Mouse (Mus musculus): ENCODE measurements around the gene Pdgfa. TPM values are rescaled to one million over a fixed set of nuclear protein-coding genes. Genes with fewer than 3 reads are reported as not detected.

The Pdgfa gene
- 0.25 TPM in 1 of 2 replicates, not detected in the other for total RNA-seq (2017)

DNA sequence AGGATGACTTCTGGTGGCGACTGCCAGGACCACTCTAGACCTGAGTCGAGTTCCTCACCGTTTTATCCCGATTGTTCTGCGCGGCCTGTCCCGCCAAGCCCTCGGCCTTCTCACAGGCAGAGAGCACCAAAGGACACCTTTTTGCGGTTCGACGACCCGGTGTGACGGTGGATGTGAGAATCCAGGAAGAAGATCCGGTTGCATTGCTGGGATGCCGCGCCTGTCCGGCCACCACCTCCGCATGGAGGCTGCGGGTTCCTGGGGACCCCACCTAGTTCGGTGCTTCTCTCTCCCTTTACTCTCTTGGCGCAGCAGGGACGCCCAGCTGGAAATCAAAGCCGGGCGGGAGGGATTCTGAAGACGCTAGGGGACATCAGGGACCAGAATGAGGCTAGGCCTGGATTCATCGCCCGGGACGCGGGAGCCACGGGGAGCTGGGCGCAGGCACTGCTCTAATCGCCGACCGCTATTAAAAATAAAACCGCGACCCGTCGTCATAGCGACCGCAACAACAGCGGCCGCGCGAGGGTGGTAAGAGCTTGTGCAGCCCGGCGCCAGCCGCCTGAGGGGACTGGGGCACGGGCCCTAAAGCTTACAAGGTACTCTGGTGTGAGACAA lies at the start of gene Pdgfa:
Pdgfa (minus strand) TSS at position 200 of the 618 bp plus-strand sequence.
- ATAC-seq (ENCODE audit: extremely low read depth, insufficient number of reproducible peaks, low FRiP score, poor library complexity, severe bottlenecking) = no peak

DNA sequence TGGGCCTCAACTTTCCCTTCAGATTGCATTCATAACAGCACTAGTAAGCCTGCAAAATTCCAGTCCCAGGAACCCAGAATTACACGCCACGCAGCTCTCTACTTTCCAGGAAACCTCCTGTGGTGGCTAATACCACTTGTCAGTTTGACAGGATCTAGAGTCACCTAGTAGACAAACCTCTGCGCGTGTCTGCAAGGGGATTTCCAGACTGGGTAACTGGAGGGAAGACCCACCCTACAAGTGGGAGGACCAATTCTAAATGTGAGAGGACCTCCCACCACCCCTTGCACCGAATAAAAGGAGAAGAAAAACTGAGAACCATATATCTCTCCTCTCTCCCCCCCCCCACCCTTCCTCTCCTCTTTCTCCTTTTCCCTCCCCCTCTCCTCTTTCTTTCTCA lies 49.5 kb upstream of the Pdgfa start:
- ATAC-seq (ENCODE audit: extremely low read depth, insufficient number of reproducible peaks, low FRiP score, poor library complexity, severe bottlenecking) = no peak

DNA sequence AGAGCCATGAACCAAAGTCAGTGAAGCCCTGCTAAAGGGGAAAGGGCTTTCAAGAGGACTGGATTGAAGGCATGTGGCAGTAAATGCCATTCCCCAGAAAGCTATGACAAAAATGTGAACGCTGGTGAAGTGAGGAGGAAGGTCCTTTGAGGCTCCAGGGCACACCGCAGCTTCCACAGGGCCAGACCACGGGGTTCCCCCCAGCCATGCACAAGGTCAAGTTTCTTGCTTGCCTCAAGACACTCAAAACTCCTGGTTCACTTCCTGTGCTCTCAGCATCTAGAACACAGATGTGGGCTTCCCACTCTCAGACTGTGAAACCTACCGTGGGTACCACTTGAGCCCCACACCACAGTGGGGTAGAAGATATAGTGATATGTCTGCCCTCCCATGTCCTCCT lies 46.4 kb upstream of the Pdgfa start:
- no peak for ATAC-seq (ENCODE audit: extremely low read depth, insufficient number of reproducible peaks, low FRiP score, poor library complexity, severe bottlenecking)

DNA sequence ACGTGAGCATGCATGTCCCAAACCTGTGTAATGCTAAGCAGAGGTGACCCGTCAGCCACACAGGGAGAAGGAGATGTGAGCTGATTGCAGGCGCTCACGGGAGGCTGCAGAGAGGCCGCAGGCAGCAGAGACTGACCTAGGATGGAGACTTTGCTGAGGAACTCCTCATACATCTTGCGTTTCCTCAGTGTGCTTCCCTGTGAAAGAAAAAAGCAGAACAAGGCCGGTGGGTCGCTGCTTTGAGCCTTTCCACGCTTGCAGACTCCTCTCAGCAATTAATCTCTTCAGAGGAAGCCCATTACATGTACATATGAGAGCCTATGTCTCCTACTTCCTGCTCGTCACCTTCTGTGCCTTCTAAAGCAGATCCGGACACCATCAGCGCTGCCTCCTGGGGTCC lies 45.1 kb upstream of the Pdgfa start:
- ATAC-seq (ENCODE audit: extremely low read depth, insufficient number of reproducible peaks, low FRiP score, poor library complexity, severe bottlenecking) = no peak

DNA sequence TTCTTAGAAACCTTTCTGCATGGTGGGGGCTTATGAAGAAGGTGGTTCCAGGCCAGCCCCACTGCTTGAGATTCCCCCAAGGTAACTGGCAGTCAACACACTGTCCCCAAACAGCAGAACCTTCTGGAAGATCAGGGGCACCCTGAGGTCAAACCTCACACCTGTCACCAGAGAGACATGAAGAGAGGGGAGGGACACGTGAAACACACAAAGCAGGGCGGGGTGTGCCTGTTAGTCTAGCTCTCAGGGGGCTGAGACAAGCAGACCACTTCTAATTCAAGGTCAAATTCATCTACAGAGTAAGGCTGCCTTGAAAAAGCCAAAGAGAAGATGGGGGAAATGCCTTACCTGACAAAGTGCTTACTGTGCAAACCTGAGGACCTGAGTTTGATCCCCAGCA lies 38.0 kb upstream of the Pdgfa start:
- ATAC-seq (ENCODE audit: extremely low read depth, insufficient number of reproducible peaks, low FRiP score, poor library complexity, severe bottlenecking) = no peak

DNA sequence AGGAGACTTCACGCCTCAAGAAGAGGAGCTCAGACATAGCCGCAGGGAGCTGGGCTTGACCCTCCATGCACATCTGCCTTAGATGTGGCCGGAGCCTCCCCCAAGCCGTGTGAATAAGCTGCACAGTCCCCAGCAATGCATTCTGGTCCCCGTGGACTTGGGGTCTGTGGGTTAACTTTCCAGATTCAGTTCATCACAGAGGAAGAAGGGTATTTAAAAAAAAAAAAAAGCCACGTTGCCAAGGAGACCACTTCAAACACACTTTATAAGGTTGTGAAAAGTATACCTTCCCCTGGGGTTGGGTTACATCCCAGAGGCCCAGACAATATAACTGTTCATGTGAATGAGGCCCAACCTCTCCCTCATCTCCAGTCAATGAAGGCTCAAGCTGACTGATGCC lies 37.6 kb upstream of the Pdgfa start:
- ATAC-seq (ENCODE audit: extremely low read depth, insufficient number of reproducible peaks, low FRiP score, poor library complexity, severe bottlenecking) = no peak

DNA sequence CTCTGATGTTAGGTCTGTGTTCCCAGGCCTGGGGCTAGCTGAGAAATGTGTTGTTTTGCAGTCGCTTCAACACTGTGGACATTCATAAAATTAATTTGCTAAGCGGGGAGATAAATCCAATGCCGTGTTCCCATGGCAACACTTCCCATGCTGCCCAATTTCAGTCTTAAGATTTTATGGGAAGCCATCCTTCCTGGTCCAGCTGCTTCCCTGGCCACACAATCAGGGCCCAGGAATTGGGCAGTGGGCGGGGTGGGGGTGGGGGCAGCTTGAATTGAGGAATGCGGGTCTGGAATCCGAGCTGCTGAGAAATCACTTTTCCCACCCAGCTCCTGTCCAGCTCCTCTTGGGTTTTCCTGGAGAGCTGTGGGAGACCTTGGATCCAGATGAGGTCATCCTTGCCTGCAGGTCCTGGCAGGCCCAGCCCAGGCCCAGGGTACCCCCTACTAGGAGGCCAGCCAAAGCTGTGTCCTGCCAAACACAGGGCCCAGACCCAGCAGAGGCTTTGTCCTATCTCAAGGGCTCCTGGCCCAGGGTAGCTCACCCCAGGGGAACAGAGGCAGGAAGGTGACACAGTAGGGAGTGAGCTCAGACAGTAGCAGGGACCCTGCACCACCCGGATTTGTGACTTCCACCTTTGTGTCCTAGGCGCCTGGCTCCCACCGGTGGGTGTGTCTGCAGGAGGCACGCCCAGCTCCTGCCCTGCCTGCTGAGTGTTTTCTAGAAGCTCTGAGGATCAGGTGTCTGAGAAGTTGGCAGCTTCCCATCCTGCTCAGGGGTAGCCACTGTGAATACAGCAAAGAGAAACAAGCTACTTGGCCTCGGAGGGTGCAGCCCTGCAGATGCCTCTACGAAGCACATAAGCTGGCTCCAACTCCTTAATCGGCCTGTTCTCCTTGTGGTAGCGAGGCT lies 36.5 kb upstream of the Pdgfa start:
- ATAC-seq (ENCODE audit: extremely low read depth, insufficient number of reproducible peaks, low FRiP score, poor library complexity, severe bottlenecking) = no peak

DNA sequence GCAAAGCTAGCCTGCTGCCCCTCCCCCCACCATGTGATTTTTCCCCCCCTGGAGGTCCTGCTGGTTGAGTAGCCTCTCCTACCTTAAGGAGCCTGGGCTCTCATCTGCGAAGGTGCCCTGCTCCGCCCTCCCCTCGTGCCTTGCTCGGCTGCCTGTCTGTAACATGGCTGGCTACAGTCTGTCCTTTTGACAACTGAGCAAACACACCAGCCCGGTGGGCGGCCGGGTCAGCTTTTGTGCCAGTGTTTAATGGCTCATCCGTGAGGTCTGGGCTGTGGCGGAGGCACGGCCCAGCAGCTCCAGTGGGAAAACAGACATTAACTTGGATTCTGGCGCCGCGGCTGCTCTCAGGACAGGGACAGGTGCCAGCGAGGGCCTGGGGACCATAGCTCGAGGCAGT lies 30.4 kb upstream of the Pdgfa start:
- ATAC-seq (ENCODE audit: extremely low read depth, insufficient number of reproducible peaks, low FRiP score, poor library complexity, severe bottlenecking) = no peak

DNA sequence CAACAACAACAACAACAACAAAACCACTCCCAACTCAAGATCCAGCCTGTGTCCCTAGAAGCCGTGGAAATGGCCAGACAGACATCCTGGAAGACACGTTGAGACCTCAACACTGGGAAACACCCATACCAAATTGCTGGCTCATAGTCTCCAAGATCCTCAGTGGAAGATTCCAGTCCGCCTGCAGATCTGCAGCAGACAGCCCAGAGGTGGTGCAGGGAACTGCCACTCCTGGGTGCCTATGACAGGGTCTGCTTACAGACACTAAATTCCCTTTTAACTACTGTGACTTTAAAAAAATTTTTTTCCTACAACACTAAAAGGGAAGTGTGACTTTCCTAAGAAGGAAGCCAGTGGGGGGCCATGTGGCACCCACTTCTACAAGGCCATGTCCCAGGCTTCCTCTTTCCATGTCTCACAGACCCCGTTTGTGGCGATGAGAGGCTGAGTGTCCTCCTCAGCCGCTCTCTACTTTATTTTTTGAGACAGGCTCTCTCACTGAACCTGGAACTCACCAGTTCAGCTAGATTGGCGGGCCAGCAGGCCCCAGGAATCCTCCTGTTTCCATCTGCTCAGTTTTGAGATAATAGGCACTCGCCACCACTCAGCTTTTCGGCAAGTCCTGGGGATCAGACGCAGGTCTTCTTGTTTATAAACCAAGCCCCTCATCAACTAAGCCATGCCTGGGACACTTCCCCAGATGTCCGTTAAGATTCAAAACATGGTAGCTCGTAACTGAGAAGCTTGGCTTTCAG lies 27.4 kb upstream of the Pdgfa start:
- ATAC-seq (ENCODE audit: extremely low read depth, insufficient number of reproducible peaks, low FRiP score, poor library complexity, severe bottlenecking) = no peak

DNA sequence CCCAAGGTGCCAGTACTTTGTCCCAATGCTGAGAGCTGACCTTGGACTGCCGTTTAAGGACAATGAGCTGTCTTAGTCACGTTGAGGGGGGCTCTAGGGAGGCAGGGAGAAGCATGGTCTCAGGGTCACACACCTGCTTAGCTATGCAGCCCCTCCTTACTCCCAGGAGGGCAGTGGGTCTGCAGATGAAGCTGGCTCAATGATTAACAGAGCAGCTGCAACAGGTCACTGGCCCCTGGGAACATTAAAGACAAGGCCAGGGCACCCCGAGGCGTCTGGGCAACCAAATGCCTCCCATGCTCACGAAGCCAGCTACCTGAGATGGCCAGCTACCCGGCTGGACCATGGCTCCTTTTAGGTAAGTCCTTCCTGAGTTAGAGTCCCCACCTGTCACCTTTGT lies 23.4 kb upstream of the Pdgfa start:
- no peak for ATAC-seq (ENCODE audit: extremely low read depth, insufficient number of reproducible peaks, low FRiP score, poor library complexity, severe bottlenecking)

DNA sequence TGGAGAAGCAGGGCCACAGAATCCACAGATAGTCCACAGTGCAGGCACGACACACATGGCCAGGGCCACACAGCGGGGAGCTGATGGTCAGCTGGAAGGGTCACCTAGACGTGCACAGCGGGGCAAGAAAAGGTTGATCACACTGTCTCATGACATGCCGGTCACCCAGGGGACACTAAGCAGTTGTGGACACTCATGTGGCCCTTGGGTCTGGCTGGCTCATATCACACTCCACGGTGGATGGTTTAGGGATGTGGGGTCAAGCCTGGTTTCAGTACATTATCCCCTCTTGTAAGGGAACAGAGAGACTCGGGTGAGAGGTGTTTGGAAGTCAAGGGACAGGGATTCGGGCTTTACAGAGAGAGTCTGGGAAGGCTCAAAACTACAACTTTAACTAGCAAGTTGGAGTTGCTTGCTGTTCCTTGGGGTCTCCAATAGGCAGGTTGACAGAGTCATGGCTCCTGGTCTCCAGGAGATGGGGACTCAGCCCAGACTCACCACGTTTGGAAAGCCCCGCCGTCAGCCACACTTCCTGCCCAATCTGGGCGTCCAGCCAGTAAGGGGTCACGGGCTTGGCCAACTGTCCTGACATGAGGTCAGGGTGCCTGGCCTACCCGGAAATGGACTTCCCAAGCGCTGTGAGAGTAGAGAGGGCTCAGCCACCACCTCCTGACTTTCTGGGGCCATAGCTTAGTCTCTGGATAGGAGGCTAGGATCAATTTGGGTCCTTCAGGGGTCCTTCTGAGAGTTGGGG lies 20.4 kb upstream of the Pdgfa start:
- ATAC-seq (ENCODE audit: extremely low read depth, insufficient number of reproducible peaks, low FRiP score, poor library complexity, severe bottlenecking) = no peak

DNA sequence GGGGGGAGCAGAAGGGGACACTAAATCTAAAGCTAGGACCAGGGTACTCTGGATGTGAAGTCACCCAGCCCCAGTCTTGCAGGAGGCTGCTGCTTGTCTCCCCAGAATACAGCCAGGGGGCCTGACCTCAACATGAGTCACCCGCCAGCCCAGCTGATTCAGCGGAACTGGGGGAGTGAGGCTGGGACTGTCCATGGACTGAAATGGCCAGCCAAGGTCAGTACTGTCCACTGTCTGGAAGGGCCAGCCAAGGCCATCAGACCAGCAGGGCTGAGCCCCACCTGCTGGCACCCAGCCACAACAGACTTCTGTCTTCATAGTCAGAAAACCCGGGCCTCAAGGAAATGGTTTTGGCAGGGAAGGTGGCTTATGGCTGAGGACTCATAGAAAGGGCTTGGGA lies 17.9 kb upstream of the Pdgfa start:
- ATAC-seq (ENCODE audit: extremely low read depth, insufficient number of reproducible peaks, low FRiP score, poor library complexity, severe bottlenecking) = no peak

DNA sequence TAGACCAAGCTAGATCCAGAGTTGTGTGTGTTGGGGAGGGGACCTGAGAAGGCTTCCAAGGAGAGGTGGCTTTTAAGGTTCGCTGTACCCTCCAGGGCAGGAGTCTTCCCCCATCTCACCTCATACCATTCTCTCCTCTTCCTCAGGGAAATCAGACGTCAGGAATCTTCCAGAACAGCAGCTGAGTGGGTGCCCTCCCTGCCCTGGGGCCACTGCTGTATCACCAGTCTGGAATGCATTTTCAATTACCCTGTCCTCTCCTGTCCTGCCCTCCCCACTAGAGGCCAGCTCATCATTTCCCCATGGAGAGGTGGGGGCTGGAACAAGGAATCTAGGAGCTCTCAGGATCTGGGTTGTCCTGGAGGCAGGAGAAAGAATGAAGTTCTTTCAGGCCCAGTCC lies 13.5 kb upstream of the Pdgfa start:
- ATAC-seq (ENCODE audit: extremely low read depth, insufficient number of reproducible peaks, low FRiP score, poor library complexity, severe bottlenecking) = no peak

DNA sequence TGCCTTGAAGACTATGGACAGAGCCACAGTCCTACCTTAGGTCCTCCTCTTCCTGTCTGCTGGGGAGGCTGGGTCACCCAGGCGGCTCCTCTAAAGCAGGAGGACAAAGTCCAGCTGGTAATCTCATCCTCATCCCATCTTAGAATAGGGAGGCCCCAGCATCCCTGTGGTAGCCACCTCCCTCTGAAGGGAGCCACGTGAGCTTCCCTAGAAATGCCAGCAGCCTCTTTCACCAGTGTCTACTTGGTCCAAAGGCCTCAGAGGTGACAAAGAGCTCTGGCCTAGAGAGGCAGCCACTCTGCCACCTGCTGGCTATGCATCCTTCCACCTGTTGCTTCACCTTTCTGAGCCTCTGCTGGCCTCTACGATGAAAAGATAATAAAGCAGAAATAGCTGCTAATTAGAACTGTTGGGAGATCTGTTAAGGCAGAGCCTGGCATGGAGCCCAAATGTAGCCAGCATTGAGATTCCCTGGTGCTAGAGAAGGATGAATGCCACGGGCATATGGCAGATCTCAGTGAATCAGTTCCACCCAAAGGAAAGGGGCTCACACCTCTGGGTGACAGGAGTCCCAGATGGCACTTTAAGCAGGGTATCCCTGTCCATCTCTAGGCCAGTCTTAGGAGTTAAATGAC lies 10.1 kb upstream of the Pdgfa start:
- no peak for ATAC-seq (ENCODE audit: extremely low read depth, insufficient number of reproducible peaks, low FRiP score, poor library complexity, severe bottlenecking)

DNA sequence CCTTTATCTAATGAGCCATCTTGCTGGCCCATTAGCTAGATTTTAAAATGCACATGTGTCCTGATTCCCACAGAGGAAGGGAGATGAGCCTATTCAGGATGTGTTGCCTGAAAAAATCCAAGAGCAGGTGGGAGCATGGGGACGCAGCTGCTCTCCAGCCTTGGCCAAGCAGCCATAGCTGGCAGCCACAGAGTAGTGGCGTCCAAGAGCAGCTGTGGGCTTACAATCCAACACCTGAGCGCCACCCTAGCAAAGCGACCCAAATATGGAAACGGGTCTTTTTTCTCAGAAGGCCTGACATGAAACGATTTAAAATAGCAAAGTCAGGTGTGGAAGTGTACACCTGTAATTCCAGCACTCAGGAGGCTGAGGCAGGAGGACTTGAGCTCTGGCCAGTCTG lies 7.4 kb upstream of the Pdgfa start:
- no peak for ATAC-seq (ENCODE audit: extremely low read depth, insufficient number of reproducible peaks, low FRiP score, poor library complexity, severe bottlenecking)

DNA sequence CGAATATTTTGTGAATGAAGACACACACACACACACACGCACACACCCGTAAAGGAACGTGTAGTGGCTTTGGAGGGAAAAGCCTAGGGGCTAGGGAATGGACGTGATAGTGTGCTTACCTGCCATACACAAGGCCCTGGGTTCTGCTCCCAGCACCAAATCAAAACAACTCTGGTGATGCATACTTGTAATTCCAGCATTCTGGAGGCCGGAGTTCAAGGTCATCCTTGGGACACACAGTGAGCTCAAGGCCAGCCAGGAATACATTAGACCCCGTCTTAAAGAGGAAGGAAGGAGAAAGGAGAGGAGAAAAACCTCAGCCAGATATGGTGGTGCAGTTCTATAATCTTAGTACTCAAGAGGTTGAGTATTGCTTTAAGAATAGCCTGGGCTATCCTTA lies 2.5 kb upstream of the Pdgfa start:
- ATAC-seq (ENCODE audit: extremely low read depth, insufficient number of reproducible peaks, low FRiP score, poor library complexity, severe bottlenecking) = no peak

DNA sequence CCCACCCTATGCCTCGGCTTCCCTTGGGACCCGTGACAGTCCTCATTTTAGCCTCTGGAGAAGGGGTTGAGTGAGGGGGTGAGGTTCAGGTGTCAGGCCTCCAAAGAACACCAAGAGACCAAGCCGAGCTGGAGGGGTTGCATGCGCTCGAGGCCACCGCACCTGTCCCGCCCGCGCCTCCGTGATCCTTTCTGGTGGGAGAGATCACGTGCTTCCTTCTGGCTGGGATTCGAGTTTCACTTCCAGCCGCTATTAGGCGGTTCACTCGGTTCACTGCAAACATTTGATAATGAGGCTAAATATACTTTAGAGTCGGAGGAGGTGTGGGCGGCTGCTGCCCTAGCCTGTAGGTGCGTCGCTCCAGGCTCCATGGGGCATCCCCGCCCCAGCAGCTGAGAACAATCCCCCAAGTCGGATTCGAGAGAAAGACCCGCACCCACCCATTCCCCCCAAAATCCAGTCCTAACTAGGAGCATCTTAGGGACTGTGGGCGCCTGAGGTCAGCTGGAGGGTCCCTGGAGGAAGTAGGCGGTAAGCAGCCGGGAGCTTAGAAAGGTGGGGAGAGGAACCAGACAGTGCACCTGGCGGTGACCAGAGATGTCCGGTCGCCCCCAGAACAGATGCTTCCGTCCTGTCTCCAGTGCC lies 888 bp upstream of the Pdgfa start:
- no peak for ATAC-seq (ENCODE audit: extremely low read depth, insufficient number of reproducible peaks, low FRiP score, poor library complexity, severe bottlenecking)

DNA sequence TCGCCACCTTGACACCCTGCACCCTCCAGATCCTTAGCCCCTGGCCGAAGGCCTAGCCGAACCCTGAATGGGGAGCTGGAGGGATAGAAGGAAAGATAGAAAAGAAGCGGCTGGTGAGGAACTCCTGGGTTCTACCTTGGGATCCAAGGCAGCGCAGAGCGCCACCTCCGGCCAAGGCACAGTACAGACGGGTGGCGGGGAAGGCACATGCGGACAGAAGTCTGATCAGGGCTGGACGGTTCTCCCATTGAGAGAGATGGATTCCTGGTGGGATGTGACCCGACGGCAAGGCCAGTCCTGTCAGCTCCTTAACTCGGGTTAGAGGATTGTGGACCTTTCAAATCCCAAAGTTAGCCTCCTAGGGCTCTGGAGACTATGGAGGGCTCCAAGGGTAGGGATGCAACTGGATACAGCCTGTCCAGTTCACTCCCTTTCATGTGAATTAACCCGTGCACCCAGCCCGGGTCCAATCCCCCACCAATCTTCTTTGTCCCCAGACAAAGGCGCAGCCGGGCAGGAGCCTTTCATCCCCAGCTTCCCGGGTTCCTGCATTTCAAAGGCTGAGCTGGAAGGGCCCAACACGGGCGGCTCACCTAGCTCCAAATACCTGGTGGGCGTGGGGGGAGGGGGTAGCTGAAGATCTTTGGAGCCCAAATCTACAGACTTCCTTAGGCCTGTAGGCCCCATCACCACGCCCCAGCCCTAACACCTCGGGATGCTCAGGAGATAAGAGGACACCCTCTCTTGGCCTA lies 672 bp downstream of the Pdgfa start:
- ATAC-seq (ENCODE audit: extremely low read depth, insufficient number of reproducible peaks, low FRiP score, poor library complexity, severe bottlenecking) = no peak

Data from neutrophil, adult 5-6 weeks (primary cell).